Mouse (Mus musculus): ENCODE measurements around the gene Pde11a. TPM values are rescaled to one million over a fixed set of nuclear protein-coding genes. Genes with fewer than 3 reads are reported as not detected.

Pde11a gene
- polyA plus RNA-seq, 1 experiment from 2014 or later: 0.73 TPM

DNA sequence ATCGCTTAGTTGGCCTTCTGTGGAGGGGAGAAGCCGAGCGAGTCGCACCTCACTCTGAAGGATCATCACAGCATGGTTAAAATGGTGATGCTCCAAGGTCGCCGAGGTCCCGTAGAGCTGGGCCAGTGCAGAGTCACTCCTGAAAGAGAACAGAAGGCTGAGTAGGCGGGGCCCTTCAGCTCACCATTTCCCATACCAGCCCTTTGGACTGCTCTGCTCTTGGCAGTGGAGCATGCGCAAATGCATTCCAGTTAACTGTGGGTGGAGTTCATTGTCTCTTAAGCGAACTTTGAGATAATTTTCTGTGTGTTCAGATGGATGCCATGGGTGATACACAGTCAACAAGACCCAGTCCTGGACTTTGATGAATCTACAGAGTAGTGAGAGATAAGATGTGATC lies 288.5 kb downstream of the Pde11a start:
- ATAC-seq: no peak
- no peaks in the 10 kb centered on the region for H3K27me3 ChIP-seq (replicated peaks; ENCODE audit: control insufficient read depth, insufficient read depth, low read length)

GRCm38 (mm10) chr2:76049529-76049928 lies 289.0 kb downstream of the Pde11a start:
- ATAC-seq: no peak
- no peaks in the 10 kb centered on the region for H3K27me3 ChIP-seq (replicated peaks; ENCODE audit: control insufficient read depth, insufficient read depth, low read length)
- H3K4me3 ChIP-seq (replicated peaks; ENCODE audit: low read length): no peak overlapping the region
- H3K4me2 ChIP-seq (ENCODE audit: low read length): no peak overlapping the region
- H3K36me3 ChIP-seq (ENCODE audit: control insufficient read depth, insufficient read depth): no peaks in the 10 kb centered on the region
- WGBS: 47% methylated on average over 8 of the region's 8 CpGs
- no peak overlapping the region for H3K9ac ChIP-seq (replicated peaks; ENCODE audit: low read depth, low read length)
- H3K27ac ChIP-seq (ENCODE audit: low read length): no peak overlapping the region
- H3K9me3 ChIP-seq (ENCODE audit: control insufficient read depth, low read length): no peaks in the 10 kb centered on the region
- peaks cover 7% of the 10 kb centered on the region; the same call in 1 of the 2 replicates for H3K4me1 ChIP-seq (replicated peaks; ENCODE audit: control insufficient read depth, insufficient read depth, low read length)

More for the DNA sequence above, 288.5 kb downstream of the Pde11a start:
- H3K9ac ChIP-seq (replicated peaks; ENCODE audit: low read depth, low read length): no peak overlapping the region
- no peak overlapping the region for H3K4me2 ChIP-seq (ENCODE audit: low read length)
- H3K9me3 ChIP-seq (ENCODE audit: control insufficient read depth, low read length): no peaks in the 10 kb centered on the region
- H3K4me3 ChIP-seq (replicated peaks; ENCODE audit: low read length): no peak overlapping the region
- WGBS: 76% methylated on average over 10 of the region's 10 CpGs
- H3K27ac ChIP-seq (ENCODE audit: low read length): no peak overlapping the region
- H3K36me3 ChIP-seq (ENCODE audit: control insufficient read depth, insufficient read depth): no peaks in the 10 kb centered on the region
- peaks cover 7% of the 10 kb centered on the region; the same call in 1 of the 2 replicates for H3K4me1 ChIP-seq (replicated peaks; ENCODE audit: control insufficient read depth, insufficient read depth, low read length)

DNA sequence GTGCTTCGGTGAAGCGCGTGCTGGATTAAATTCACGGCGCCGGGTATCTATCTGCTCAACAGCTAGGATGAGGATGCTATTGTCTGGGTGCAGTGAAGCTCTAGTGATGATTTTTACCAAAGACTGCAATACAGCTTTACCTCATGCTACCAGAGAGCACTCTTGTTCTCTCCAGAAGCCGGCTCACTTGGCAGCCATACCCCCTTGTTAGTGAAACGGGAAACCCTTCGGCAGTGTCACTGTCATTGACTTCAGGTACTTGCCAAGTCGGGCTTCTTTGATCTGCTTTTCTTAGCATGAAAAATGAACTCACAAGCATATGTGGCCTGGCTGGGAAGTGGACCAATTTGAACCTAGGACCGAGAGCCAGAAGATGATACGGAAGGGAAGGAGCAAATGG lies 290.8 kb downstream of the Pde11a start:
- H3K27ac ChIP-seq (ENCODE audit: low read length): no peak overlapping the region
- ATAC-seq: no peak
- H3K9ac ChIP-seq (replicated peaks; ENCODE audit: low read depth, low read length): no peak overlapping the region
- H3K4me1 ChIP-seq (replicated peaks; ENCODE audit: control insufficient read depth, insufficient read depth, low read length): peaks cover 7% of the 10 kb centered on the region; the same call in 1 of the 2 replicates
- H3K9me3 ChIP-seq (ENCODE audit: control insufficient read depth, low read length): no peaks in the 10 kb centered on the region
- H3K4me2 ChIP-seq (ENCODE audit: low read length): no peak overlapping the region
- no peak overlapping the region for H3K4me3 ChIP-seq (replicated peaks; ENCODE audit: low read length)
- no peaks in the 10 kb centered on the region for H3K27me3 ChIP-seq (replicated peaks; ENCODE audit: control insufficient read depth, insufficient read depth, low read length)
- H3K36me3 ChIP-seq (ENCODE audit: control insufficient read depth, insufficient read depth): no peaks in the 10 kb centered on the region
- 63% methylated on average over 12 of the region's 12 CpGs for WGBS

DNA sequence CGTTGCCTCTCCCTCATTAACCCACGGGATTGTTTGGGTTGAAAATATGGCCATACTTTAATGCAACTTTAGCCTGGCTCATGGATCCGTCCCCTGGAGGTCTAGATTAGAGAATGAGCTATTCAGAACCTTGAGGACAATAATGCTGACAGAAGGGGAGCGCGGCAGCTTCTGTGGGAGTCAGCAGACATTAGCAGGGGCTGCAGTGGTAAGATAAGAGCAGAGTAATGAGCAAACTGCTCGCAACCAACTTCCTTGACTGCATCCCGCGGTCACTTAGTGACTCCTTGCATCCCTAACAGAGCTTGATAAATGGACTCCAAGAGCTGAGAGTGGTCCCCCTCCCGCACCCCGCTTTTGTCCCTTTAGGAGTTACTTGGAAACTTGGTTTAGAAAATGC lies 296.4 kb downstream of the Pde11a start:
- no peak overlapping the region for H3K9ac ChIP-seq (replicated peaks; ENCODE audit: low read depth, low read length)
- H3K4me1 ChIP-seq (replicated peaks; ENCODE audit: control insufficient read depth, insufficient read depth, low read length): no peaks in the 10 kb centered on the region
- H3K4me3 ChIP-seq (replicated peaks; ENCODE audit: low read length): no peak overlapping the region
- ATAC-seq: no peak
- 88% methylated on average over 10 of the region's 10 CpGs for WGBS
- H3K36me3 ChIP-seq (ENCODE audit: control insufficient read depth, insufficient read depth): no peaks in the 10 kb centered on the region
- no peak overlapping the region for H3K4me2 ChIP-seq (ENCODE audit: low read length)
- H3K9me3 ChIP-seq (ENCODE audit: control insufficient read depth, low read length): no peaks in the 10 kb centered on the region
- no peaks in the 10 kb centered on the region for H3K27me3 ChIP-seq (replicated peaks; ENCODE audit: control insufficient read depth, insufficient read depth, low read length)
- H3K27ac ChIP-seq (ENCODE audit: low read length): no peak overlapping the region

GRCm38 (mm10) chr2:76040116-76040515 lies 298.5 kb downstream of the Pde11a start:
- Histone ChIP-seq H3K9me3 (ENCODE audit: control insufficient read depth, low read length) (no peaks in the 10 kb centered on the region), H3K4me1 (replicated peaks; ENCODE audit: control insufficient read depth, insufficient read depth, low read length) (no peaks in the 10 kb centered on the region), H3K27ac (ENCODE audit: low read length) (no peak overlapping the region), H3K27me3 (replicated peaks; ENCODE audit: control insufficient read depth, insufficient read depth, low read length) (no peaks in the 10 kb centered on the region), H3K4me2 (ENCODE audit: low read length) (no peak overlapping the region), H3K36me3 (ENCODE audit: control insufficient read depth, insufficient read depth) (no peaks in the 10 kb centered on the region), H3K9ac (replicated peaks; ENCODE audit: low read depth, low read length) (no peak overlapping the region), H3K4me3 (replicated peaks; ENCODE audit: low read length) (no peak overlapping the region)
- ATAC-seq: no peak
- 97% methylated on average over 7 of the region's 7 CpGs for WGBS

DNA sequence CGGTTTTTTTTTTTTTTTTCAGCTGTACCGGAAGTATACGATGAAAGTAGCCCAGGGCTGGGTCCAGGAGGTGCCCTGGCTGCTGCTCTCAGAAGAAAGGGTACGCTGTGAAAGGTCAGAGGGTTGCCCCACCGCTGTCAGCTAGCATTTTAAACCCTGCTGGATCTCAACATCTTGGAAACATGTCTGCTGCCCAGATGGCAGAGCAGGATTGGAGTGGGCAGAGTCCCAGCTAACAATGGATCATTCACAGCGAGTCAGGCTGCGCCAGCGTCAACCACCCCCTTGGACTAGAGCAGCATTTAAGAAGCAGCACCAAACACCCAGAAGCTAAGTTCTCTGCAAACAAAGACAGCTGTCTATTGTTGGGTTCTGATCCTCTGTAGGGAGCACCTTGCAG lies 308.5 kb downstream of the Pde11a start:
- Histone ChIP-seq H3K4me3 (replicated peaks; ENCODE audit: low read length) (no peak overlapping the region), H3K4me1 (replicated peaks; ENCODE audit: control insufficient read depth, insufficient read depth, low read length) (peaks cover 23% of the 10 kb centered on the region), H3K27me3 (replicated peaks; ENCODE audit: control insufficient read depth, insufficient read depth, low read length) (no peaks in the 10 kb centered on the region), H3K4me2 (ENCODE audit: low read length) (peak overlapping the region; percentile 48), H3K27ac (ENCODE audit: low read length) (peak overlapping the region; percentile 79), H3K9ac (replicated peaks; ENCODE audit: low read depth, low read length) (peak overlapping the region; percentile 49), H3K9me3 (ENCODE audit: control insufficient read depth, low read length) (no peaks in the 10 kb centered on the region), H3K36me3 (ENCODE audit: control insufficient read depth, insufficient read depth) (no peaks in the 10 kb centered on the region)
- ATAC-seq: peak; percentile 84
- WGBS: 17% methylated on average over 8 of the region's 8 CpGs

DNA sequence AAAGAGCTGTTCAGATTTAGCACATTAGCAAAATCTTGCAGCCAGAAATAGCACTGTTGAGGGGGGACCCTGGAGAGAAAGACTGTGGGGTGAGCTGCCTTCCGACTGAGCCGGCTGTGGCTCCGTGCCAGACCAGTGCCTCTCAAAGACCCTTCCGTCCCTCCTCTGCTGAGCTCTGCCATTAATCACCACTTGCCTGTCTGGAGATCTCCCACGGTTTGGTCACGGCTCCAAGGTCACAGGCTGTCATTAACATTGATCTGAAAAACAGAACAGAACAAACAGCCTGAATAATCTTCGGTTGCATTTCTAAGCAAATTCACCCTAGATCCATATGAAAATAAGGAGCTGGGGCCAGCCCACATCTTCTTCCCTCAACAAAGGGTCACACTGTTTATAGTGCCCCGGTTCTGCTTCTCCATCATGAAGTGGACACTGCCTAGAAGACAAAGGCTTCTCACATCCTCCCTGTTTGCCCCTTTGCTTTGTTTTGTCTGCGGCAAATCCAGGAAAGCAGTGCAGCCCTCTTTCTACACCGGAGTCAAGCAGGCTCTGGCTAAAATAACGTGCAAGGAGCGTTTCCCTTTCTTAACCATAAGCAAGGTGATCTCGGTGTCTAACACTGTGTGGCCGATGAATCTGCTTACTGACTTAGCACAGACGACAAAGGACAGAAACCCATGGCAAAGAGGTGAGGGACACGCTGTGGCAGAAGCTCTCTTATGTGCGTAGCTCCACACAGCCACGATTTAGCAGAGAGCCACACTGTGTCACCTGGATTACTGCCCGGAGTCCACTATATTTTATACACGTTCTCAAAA lies 309.3 kb downstream of the Pde11a start:
- WGBS: 17% methylated on average over 20 of the region's 20 CpGs
- no peaks in the 10 kb centered on the region for H3K27me3 ChIP-seq (replicated peaks; ENCODE audit: control insufficient read depth, insufficient read depth, low read length)
- peak; percentile 89 for ATAC-seq
- H3K36me3 ChIP-seq (ENCODE audit: control insufficient read depth, insufficient read depth): no peaks in the 10 kb centered on the region
- no peaks in the 10 kb centered on the region for H3K9me3 ChIP-seq (ENCODE audit: control insufficient read depth, low read length)
- H3K4me2 ChIP-seq (ENCODE audit: low read length): peak overlapping the region; percentile 48
- peaks cover 23% of the 10 kb centered on the region for H3K4me1 ChIP-seq (replicated peaks; ENCODE audit: control insufficient read depth, insufficient read depth, low read length)
- H3K4me3 ChIP-seq (replicated peaks; ENCODE audit: low read length): peak overlapping the region; percentile 10; the same call in 1 of the 2 replicates
- H3K9ac ChIP-seq (replicated peaks; ENCODE audit: low read depth, low read length): peak overlapping the region; percentile 49
- peak overlapping the region; percentile 79 for H3K27ac ChIP-seq (ENCODE audit: low read length)

DNA sequence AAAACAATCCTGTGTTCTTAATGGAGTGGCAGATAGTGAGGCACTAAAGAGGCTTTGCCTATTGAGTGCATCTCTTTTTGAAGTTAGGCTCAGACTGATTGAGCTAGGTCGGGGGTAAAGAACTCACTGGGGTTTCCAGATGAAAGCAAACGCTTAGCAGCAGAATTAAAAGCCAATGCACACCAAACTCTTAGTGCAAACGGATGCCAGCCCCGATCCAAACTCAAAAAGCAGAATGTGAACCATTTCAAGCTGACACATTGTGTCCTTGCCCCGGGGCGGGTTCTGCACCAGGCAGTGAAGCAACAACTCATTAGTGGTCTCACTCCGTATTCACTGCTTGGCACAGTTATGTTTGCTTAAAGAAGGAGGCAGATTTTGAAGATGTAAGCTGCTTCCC lies 321.7 kb downstream of the Pde11a start:
- no peak overlapping the region for H3K4me2 ChIP-seq (ENCODE audit: low read length)
- H3K4me3 ChIP-seq (replicated peaks; ENCODE audit: low read length): no peak overlapping the region
- H3K27me3 ChIP-seq (replicated peaks; ENCODE audit: control insufficient read depth, insufficient read depth, low read length): no peaks in the 10 kb centered on the region
- peaks cover 6% of the 10 kb centered on the region for H3K4me1 ChIP-seq (replicated peaks; ENCODE audit: control insufficient read depth, insufficient read depth, low read length)
- no peaks in the 10 kb centered on the region for H3K9me3 ChIP-seq (ENCODE audit: control insufficient read depth, low read length)
- peak; percentile 62 for ATAC-seq
- 1% methylated on average over 7 of the region's 7 CpGs for WGBS
- H3K9ac ChIP-seq (replicated peaks; ENCODE audit: low read depth, low read length): no peak overlapping the region
- no peaks in the 10 kb centered on the region for H3K36me3 ChIP-seq (ENCODE audit: control insufficient read depth, insufficient read depth)
- H3K27ac ChIP-seq (ENCODE audit: low read length): no peak overlapping the region

DNA sequence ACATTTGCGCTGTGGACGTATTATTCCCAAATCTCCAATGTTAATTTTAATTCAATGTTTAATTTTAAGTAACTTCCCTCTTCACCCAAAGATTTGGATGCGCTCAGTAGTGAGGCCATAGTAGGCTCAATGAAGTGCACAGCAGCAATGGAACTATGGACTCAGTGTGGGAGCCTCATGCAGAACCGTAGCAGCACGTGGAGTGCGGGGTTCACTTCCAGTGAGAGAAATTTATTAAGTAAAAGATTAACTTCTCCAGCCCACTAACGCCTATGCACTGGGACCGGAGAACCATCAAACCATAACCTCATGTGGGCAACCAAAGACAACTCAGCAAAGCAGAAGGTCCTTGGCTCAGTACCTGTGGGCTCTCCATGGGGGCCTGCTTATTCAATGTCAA lies 322.4 kb downstream of the Pde11a start:
- Histone ChIP-seq H3K27ac (ENCODE audit: low read length) (no peak overlapping the region), H3K9me3 (ENCODE audit: control insufficient read depth, low read length) (no peaks in the 10 kb centered on the region), H3K4me3 (replicated peaks; ENCODE audit: low read length) (no peak overlapping the region), H3K4me2 (ENCODE audit: low read length) (no peak overlapping the region), H3K36me3 (ENCODE audit: control insufficient read depth, insufficient read depth) (no peaks in the 10 kb centered on the region), H3K9ac (replicated peaks; ENCODE audit: low read depth, low read length) (no peak overlapping the region), H3K27me3 (replicated peaks; ENCODE audit: control insufficient read depth, insufficient read depth, low read length) (no peaks in the 10 kb centered on the region), H3K4me1 (replicated peaks; ENCODE audit: control insufficient read depth, insufficient read depth, low read length) (peaks cover 6% of the 10 kb centered on the region)
- 75% methylated on average over 8 of the region's 8 CpGs for WGBS
- ATAC-seq: no peak

All from forebrain, embryonic 16.5 days (tissue).